Mouse (Mus musculus) myocyte (in vitro differentiated cells): ENCODE measurements around the gene Mob2. TPM values are rescaled to one million over a fixed set of nuclear protein-coding genes. Genes with fewer than 3 reads are reported as not detected.

Experiments used
- H3K27me3 ChIP-seq: one replicate; pipeline ENCODE4 v1.6.1; 2011; ENCODE audit not compliant: control insufficient read depth, insufficient read depth, insufficient read length
- H3K36me3 ChIP-seq: one replicate; pipeline ENCODE4 v1.6.1; 2011; ENCODE audit not compliant: control insufficient read depth, insufficient read depth
- H3K4me2 ChIP-seq: one replicate; pipeline ENCODE4 v1.6.1; 2011; ENCODE audit warnings: low read depth, control low read depth
- H3K4me3 ChIP-seq: one replicate; pipeline ENCODE4 v1.5.1; 2011; ENCODE audit warnings: mild to moderate bottlenecking, control low read depth, moderate library complexity
- H3K79me2 ChIP-seq: one replicate; pipeline ENCODE4 v1.6.1; 2011; ENCODE audit not compliant: control insufficient read depth, insufficient read depth
- H3ac ChIP-seq: one replicate; pipeline ENCODE4 v1.6.1; 2011; ENCODE audit not compliant: control insufficient read depth, insufficient read length
- CEBPB ChIP-seq: IDR thresholded peaks from 2 replicates; pipeline ENCODE4 v1.6.1; 2011; ENCODE audit warnings: mild to moderate bottlenecking, moderate library complexity; ENCODE audit not compliant: poor library complexity, insufficient read depth, severe bottlenecking
- E2F4 ChIP-seq: IDR thresholded peaks from one replicate; pipeline ENCODE4 v1.6.1; 2011; ENCODE audit warnings: mild to moderate bottlenecking, control low read depth, moderate library complexity; ENCODE audit not compliant: insufficient read depth
- MAX ChIP-seq: IDR thresholded peaks from one replicate; pipeline ENCODE4 v1.6.1; 2011; ENCODE audit warnings: low read depth, mild to moderate bottlenecking, control low read depth
- MYOD1 ChIP-seq, 3 experiments: IDR thresholded peaks; one replicate each; pipeline ENCODE4 v1.6.1; 2011; ENCODE audit warnings: control low read depth in 2 of 3, low read depth in 2 of 3, mild to moderate bottlenecking in 2 of 3, moderate library complexity in 1 of 3; ENCODE audit not compliant: insufficient read length in 2 of 3, control insufficient read depth in 1 of 3
- MYOG ChIP-seq, 3 experiments: IDR thresholded peaks; one replicate each; pipeline ENCODE4 v1.6.1; 2011; ENCODE audit warnings: control low read depth in 2 of 3, low read depth in 2 of 3, mild to moderate bottlenecking in 2 of 3; ENCODE audit not compliant: insufficient read length in 2 of 3, control insufficient read depth in 1 of 3, insufficient read depth in 1 of 3
- POLR2A ChIP-seq: IDR thresholded peaks from one replicate; pipeline ENCODE4 v1.6.1; 2011; ENCODE audit warnings: low read depth, mild to moderate bottlenecking, control low read depth, moderate library complexity; ENCODE audit not compliant: insufficient read length
- POLR2AphosphoS2 ChIP-seq: IDR thresholded peaks from one replicate; pipeline ENCODE4 v1.6.1; 2011; ENCODE audit warnings: low read depth, control low read depth; ENCODE audit not compliant: insufficient read length
- REST ChIP-seq: IDR thresholded peaks from one replicate; pipeline ENCODE4 v1.6.1; 2011; ENCODE audit warnings: mild to moderate bottlenecking, control low read depth, moderate library complexity; ENCODE audit not compliant: insufficient read depth, insufficient read length
- SRF ChIP-seq: IDR thresholded peaks from one replicate; pipeline ENCODE4 v1.6.1; 2011; ENCODE audit warnings: low read depth; ENCODE audit not compliant: control insufficient read depth, insufficient read length
- TCF12 ChIP-seq: IDR thresholded peaks from one replicate; pipeline ENCODE4 v1.6.1; 2011; ENCODE audit warnings: mild to moderate bottlenecking, control low read depth; ENCODE audit not compliant: poor library complexity, insufficient read depth, severe bottlenecking
- TCF3 ChIP-seq: IDR thresholded peaks from one replicate; pipeline ENCODE4 v1.6.1; 2011; ENCODE audit warnings: low read depth, control low read depth; ENCODE audit not compliant: insufficient read length
- USF1 ChIP-seq: IDR thresholded peaks from one replicate; pipeline ENCODE4 v1.6.1; 2011; ENCODE audit warnings: low read depth, mild to moderate bottlenecking, control low read depth, moderate library complexity
- polyA plus RNA-seq: library from polyadenylated mRNA; unstranded; fragments of >200 nt; fragmentation: generic; extraction: Trizol; gene quantifications from one replicate; pipeline ENCODE4 v1.2.1, GENCODE M21; 2012; ENCODE audit warnings: missing spikeins

Gene Mob2
- polyA plus RNA-seq, 1 experiment: 39.2 TPM

GRCm38 (mm10) chr7:142084395-142084794 is 23.5 kb upstream of the Mob2 start:
- Histone ChIP-seq H3K79me2 (no peaks in the 10 kb centered on the region), H3K4me2 (peak overlapping the region; percentile 94), H3K4me3 (peak overlapping the region; percentile 18), H3ac (peak overlapping the region; percentile 17), H3K36me3 (peaks cover 25% of the 10 kb centered on the region), H3K27me3 (no peaks in the 10 kb centered on the region)
- TF ChIP-seq USF1 (no peak), POLR2A (peak; percentile 56), POLR2AphosphoS2 (peak; percentile 50), CEBPB (no peak), MYOD1 (IDR thresholded peaks at IDR 0.05; ENCODE audit: control insufficient read depth in 1 of 3, insufficient read length in 2 of 3, low read depth in 2 of 3) (peak in 2 of 3 experiments; percentile 48 to 60), REST (no peak), TCF12 (no peak), SRF (peak; percentile 22), E2F4 (no peak), TCF3 (no peak), MAX (no peak), MYOG (IDR thresholded peaks at IDR 0.05; ENCODE audit: control insufficient read depth in 1 of 3, insufficient read depth in 1 of 3, insufficient read length in 2 of 3, low read depth in 2 of 3) (peak in 1 of 3 experiments; percentile 74)

GRCm38 (mm10) chr7:142083588-142084317 is 22.9 kb upstream of the Mob2 start:
- no peak for TF ChIP-seq POLR2AphosphoS2
- no peak for TF ChIP-seq USF1
- no peak for TF ChIP-seq TCF3
- no peak for TF ChIP-seq TCF12
- TF ChIP-seq MYOD1 (IDR thresholded peaks at IDR 0.05; ENCODE audit: control insufficient read depth in 1 of 3, insufficient read length in 2 of 3, low read depth in 2 of 3): no peak
- peak in 1 of 3 experiments; percentile 24 for TF ChIP-seq MYOG (IDR thresholded peaks at IDR 0.05; ENCODE audit: control insufficient read depth in 1 of 3, insufficient read depth in 1 of 3, insufficient read length in 2 of 3, low read depth in 2 of 3)
- H3K4me2 ChIP-seq: peak overlapping the region; percentile 94
- H3K79me2 ChIP-seq: no peaks in the 10 kb centered on the region
- peak overlapping the region; percentile 18 for H3K4me3 ChIP-seq
- peaks cover 25% of the 10 kb centered on the region for H3K36me3 ChIP-seq
- H3K27me3 ChIP-seq: no peaks in the 10 kb centered on the region
- peak overlapping the region; percentile 17 for H3ac ChIP-seq

DNA sequence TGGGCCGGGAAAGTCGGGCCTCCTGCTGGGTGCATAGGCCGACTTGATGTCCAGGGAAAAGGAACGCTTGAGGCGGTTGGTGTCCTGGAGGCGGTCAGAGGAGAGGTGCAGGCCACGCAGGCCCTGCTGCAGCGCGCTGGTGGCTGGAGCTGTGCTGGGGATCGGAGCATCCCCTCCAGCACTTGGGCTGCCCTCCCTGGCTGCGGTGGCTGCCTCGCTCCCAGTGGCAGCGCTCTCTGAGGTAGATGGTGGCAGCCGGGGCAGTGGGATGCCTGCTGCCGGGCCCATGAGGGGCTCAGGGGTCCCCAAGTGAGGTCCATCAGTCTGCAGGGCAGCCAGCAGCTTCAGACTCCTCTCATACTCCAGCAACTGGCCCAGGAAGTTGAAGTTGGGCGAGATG is 21.7 kb upstream of the Mob2 start:
- Histone ChIP-seq H3ac (no peak overlapping the region), H3K4me3 (no peak overlapping the region), H3K27me3 (no peaks in the 10 kb centered on the region), H3K79me2 (no peaks in the 10 kb centered on the region), H3K4me2 (no peak overlapping the region), H3K36me3 (peaks cover 18% of the 10 kb centered on the region)
- TF ChIP-seq MYOG (IDR thresholded peaks at IDR 0.05; ENCODE audit: control insufficient read depth in 1 of 3, insufficient read depth in 1 of 3, insufficient read length in 2 of 3, low read depth in 2 of 3): no peak
- TF ChIP-seq MAX: no peak
- TF ChIP-seq MYOD1 (IDR thresholded peaks at IDR 0.05; ENCODE audit: control insufficient read depth in 1 of 3, insufficient read length in 2 of 3, low read depth in 2 of 3): no peak
- no peak for TF ChIP-seq CEBPB
- no peak for TF ChIP-seq SRF
- TF ChIP-seq POLR2A: no peak
- no peak for TF ChIP-seq USF1
- no peak for TF ChIP-seq REST
- no peak for TF ChIP-seq TCF3
- TF ChIP-seq E2F4: no peak
- TF ChIP-seq TCF12: no peak

DNA sequence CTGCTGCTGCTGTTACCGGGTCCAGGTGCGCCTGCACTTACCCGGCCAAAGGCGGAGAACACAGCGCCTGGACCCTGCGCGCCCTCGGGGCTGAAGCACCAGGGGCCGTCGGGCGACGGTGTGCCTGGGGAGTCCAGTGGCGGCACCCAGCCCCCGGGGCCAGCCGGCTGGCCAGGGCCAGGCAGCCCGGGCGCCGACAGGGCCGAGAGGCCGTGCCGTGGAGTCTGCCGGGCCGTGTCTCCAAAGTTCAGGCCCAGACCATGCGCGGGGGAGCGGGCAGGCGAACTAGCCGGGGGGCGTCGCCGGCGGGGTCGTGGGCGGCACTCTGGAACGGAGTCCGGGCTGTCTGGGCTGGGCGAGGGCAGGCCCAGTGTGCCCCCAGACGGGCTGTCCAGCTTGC is 21.3 kb upstream of the Mob2 start:
- no peaks in the 10 kb centered on the region for H3K27me3 ChIP-seq
- no peak overlapping the region for H3K4me2 ChIP-seq
- no peak overlapping the region for H3K4me3 ChIP-seq
- no peaks in the 10 kb centered on the region for H3K79me2 ChIP-seq
- H3ac ChIP-seq: no peak overlapping the region
- TF ChIP-seq E2F4 (no peak), MAX (no peak), POLR2AphosphoS2 (no peak), TCF3 (no peak), SRF (no peak), TCF12 (no peak), CEBPB (no peak), REST (no peak), POLR2A (no peak), MYOG (IDR thresholded peaks at IDR 0.05; ENCODE audit: control insufficient read depth in 1 of 3, insufficient read depth in 1 of 3, insufficient read length in 2 of 3, low read depth in 2 of 3) (no peak), MYOD1 (IDR thresholded peaks at IDR 0.05; ENCODE audit: control insufficient read depth in 1 of 3, insufficient read length in 2 of 3, low read depth in 2 of 3) (no peak), USF1 (no peak)
- peaks cover 17% of the 10 kb centered on the region for H3K36me3 ChIP-seq
